Mouse (Mus musculus) hindbrain, embryonic 15.5 days (tissue): ENCODE data around the gene Pygm. TPM values are rescaled to one million over a fixed set of nuclear protein-coding genes. Genes with fewer than 3 reads are reported as not detected.

ENCODE experiments used
- ATAC-seq: fragments of 200-750 bp; cut with Nextera tagmentation; 2 replicates; pipeline ENCODE4 v1.8.0; 2017; ENCODE audit warnings: low read depth, moderate number of reproducible peaks, moderate TSS enrichment; ENCODE audit not compliant: low FRiP score
- H3K27ac ChIP-seq: fragments of 300-500 bp; sonication (generic); replicated peaks from 2 replicates; pipeline ENCODE4 v1.5.1; 2015; ENCODE audit warnings: mild to moderate bottlenecking, inconsistent platforms
- H3K27me3 ChIP-seq: fragments of 300-500 bp; sonication (generic); 2 replicates; pipeline ENCODE4 v1.6.1; 2015; ENCODE audit warnings: control low read depth, inconsistent platforms
- H3K36me3 ChIP-seq: fragments of 300-500 bp; sonication (generic); 2 replicates; pipeline ENCODE4 v1.6.1; 2015; ENCODE audit warnings: control low read depth, inconsistent platforms
- H3K4me1 ChIP-seq: fragments of 300-500 bp; sonication (generic); replicated peaks from 2 replicates; pipeline ENCODE4 v1.6.1; 2015; ENCODE audit warnings: control low read depth, inconsistent platforms
- H3K4me2 ChIP-seq: fragments of 300-500 bp; sonication (generic); 2 replicates; pipeline ENCODE4 v1.6.1; 2015; ENCODE audit warnings: moderate library complexity, mild to moderate bottlenecking, inconsistent platforms
- H3K4me3 ChIP-seq: fragments of 300-500 bp; sonication (generic); 2 replicates; pipeline ENCODE4 v1.5.1; 2015; ENCODE audit warnings: mild to moderate bottlenecking, inconsistent platforms
- H3K9ac ChIP-seq: fragments of 300-500 bp; sonication (generic); 2 replicates; pipeline ENCODE4 v1.6.1; 2015; ENCODE audit warnings: inconsistent platforms
- H3K9me3 ChIP-seq: fragments of 300-500 bp; sonication (generic); 2 replicates; pipeline ENCODE4 v1.6.1; 2016; ENCODE audit warnings: control low read depth, inconsistent platforms
- WGBS: fragments of 180-500 bp; shearing (Covaris S2); methylation state at CpG from one replicate; pipeline ENCODE4 v1.1.7; 2015; 5-methylcytosine and 5-hydroxymethylcytosine counted together
- polyA plus RNA-seq: library from polyadenylated mRNA; unstranded; fragments of >200 nt; fragmentation: Nextera tagmentation; extraction: Ambion mirVana; gene quantifications from 2 replicates; pipeline ENCODE4 v1.2.1, GENCODE M21; 2015

Gene Pygm
- polyA plus RNA-seq, 1 experiment from 2014 or later: 7.6 TPM

DNA sequence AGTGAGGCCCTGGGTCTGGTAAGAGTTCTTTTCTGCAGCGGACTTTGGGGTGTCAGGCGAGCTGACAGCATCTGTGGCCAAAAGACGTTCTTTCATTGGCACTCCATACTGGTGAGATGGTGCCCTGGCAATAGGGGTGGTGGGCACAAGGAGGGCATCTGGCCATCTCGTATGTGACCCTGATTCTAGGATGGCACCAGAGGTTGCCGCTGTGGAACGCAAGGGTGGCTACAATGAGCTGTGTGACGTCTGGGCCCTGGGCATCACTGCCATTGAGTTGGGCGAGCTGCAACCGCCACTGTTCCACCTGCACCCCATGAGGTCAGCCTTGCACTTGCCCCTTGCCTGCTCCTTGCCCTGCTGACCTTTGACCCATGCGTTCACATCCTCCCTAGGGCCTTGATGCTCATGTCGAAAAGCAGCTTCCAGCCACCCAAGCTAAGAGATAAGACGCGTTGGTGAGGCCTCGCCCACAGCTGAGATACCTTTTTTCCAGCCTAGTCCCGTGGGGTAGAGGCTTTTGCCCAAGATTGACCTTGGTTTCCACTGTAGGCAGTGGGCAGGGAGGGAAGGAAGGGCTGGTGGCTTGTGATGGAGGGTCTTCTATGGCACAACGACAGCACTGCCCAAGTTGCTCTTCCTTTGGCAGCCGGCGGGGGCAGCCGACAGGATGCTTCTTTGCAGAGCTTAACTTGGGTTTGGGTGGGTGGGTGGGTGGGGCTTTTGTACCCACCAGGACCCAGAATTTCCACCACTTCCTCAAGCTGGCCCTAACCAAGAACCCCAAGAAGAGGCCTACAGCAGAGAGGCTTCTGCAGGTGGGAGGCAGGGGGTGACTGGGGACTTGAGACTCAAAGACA, 40.9 kb upstream of the Pygm start:
- H3K36me3 ChIP-seq: peaks cover 62% of the 10 kb centered on the region
- H3K27ac ChIP-seq: no peak overlapping the region
- 88% methylated on average over 19 of the region's 19 CpGs for WGBS
- H3K4me3 ChIP-seq: no peak overlapping the region
- H3K4me2 ChIP-seq: no peak overlapping the region
- peaks cover 17% of the 10 kb centered on the region for H3K4me1 ChIP-seq
- no peaks in the 10 kb centered on the region for H3K27me3 ChIP-seq
- H3K9ac ChIP-seq: no peak overlapping the region
- ATAC-seq: no peak
- no peaks in the 10 kb centered on the region for H3K9me3 ChIP-seq

DNA sequence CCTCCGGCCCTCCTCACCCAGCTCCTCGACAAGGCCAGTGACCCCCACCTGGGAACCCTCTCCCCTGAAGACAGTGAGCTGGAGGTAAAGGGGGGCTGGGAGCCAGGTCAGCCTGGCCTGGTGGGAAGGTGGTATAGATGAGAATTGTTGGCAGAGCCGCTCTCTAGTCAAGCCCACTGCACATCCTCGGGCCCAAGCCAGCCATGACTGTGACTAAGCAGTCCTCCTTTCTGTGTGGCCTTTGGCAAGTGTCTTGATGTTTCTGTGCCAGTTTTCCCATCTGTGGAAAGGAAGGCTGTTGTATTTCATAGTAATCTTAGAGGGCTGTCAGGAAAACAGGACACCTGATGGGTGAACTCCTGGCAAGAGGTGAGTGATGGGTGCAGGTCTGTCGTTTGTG, 40.2 kb upstream of the Pygm start:
- peaks cover 59% of the 10 kb centered on the region for H3K36me3 ChIP-seq
- WGBS: 86% methylated on average over 5 of the region's 5 CpGs

DNA sequence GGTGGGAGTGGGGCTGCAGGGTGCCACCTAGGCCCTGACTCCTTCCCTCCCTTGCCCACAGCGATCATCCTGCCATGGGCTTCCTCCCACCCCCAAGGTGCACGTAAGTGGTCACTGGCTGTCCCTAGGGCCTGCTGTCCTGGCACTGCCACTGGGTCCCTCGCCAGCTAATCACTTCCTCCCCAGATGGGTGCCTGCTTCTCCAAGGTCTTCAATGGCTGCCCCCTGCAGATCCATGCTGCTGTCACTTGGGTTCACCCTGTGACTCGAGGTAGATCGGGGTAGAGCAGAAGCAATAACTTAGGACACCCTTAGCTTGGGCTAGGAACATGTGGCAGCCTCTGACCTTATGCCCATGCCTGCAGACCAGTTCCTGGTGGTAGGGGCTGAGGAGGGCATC, 38.2 kb upstream of the Pygm start:
- peaks cover 8% of the 10 kb centered on the region for H3K4me1 ChIP-seq
- no peaks in the 10 kb centered on the region for H3K27me3 ChIP-seq
- H3K9ac ChIP-seq: no peak overlapping the region
- no peak overlapping the region for H3K4me2 ChIP-seq
- no peak for ATAC-seq
- no peak overlapping the region for H3K4me3 ChIP-seq
- 94% methylated on average over 5 of the region's 5 CpGs for whole genome bisulfite sequencing
- no peak overlapping the region for H3K27ac ChIP-seq
- H3K9me3 ChIP-seq: no peaks in the 10 kb centered on the region
- H3K36me3 ChIP-seq: peaks cover 47% of the 10 kb centered on the region

More for the DNA sequence above, 40.2 kb upstream of the Pygm start:
- no peak overlapping the region for H3K9ac ChIP-seq
- H3K27ac ChIP-seq: no peak overlapping the region
- ATAC-seq: no peak
- no peak overlapping the region for H3K4me2 ChIP-seq
- H3K4me1 ChIP-seq: peaks cover 17% of the 10 kb centered on the region
- no peaks in the 10 kb centered on the region for H3K9me3 ChIP-seq
- no peak overlapping the region for H3K4me3 ChIP-seq
- no peaks in the 10 kb centered on the region for H3K27me3 ChIP-seq

DNA sequence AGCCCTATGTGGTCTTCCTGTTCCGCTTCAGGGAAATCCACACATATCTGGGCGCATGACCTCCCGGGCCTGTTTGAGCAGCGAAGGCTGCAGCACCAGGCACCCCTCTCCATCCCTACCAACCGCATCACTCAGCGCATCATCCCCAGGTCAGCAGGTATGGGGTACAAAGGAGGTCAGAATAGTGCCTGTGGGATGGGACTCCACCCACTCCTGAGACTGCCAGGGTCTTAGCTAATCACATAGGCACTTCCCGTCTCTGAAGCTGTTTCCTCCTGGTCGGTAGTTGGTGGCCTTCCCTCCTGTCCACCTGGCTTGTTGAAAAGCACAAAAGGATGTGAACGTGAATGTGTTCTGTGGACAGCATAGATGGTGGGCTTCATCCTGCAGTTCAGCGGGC, 37.5 kb upstream of the Pygm start:
- Histone ChIP-seq H3K27ac (no peak overlapping the region), H3K9ac (no peak overlapping the region), H3K4me2 (no peak overlapping the region), H3K9me3 (no peaks in the 10 kb centered on the region), H3K27me3 (no peaks in the 10 kb centered on the region), H3K4me1 (peaks cover 1% of the 10 kb centered on the region; the same call in 1 of the 2 replicates), H3K4me3 (no peak overlapping the region), H3K36me3 (peaks cover 47% of the 10 kb centered on the region)
- ATAC-seq: no peak
- 92% methylated on average over 10 of the region's 10 CpGs for WGBS

DNA sequence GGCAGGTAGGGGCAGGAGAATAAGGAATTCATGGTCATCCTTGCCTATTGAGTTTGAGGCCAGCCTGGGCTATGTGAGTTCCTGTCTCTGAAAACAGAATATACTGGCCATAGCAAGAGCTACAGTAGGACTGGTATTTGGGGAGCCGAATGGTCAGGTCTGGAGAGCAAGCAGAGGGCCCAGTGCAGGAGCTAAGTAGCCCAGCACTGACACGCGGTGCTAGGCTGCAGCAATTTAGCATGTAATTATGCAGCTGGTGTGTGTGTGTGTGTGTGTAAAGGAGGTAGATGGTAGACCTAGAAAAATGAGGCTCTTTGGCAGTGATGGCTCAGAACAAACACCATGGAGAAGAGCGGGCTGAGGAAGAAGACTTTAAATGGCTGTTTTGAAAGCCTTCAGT, 36.6 kb upstream of the Pygm start:
- H3K9ac ChIP-seq: no peak overlapping the region
- 92% methylated on average over 4 of the region's 4 CpGs for WGBS
- no peaks in the 10 kb centered on the region for H3K27me3 ChIP-seq
- H3K4me2 ChIP-seq: no peak overlapping the region
- H3K9me3 ChIP-seq: no peaks in the 10 kb centered on the region
- H3K4me3 ChIP-seq: no peak overlapping the region
- peaks cover 46% of the 10 kb centered on the region for H3K36me3 ChIP-seq
- no peak for ATAC-seq
- H3K4me1 ChIP-seq: no peaks in the 10 kb centered on the region
- no peak overlapping the region for H3K27ac ChIP-seq

DNA sequence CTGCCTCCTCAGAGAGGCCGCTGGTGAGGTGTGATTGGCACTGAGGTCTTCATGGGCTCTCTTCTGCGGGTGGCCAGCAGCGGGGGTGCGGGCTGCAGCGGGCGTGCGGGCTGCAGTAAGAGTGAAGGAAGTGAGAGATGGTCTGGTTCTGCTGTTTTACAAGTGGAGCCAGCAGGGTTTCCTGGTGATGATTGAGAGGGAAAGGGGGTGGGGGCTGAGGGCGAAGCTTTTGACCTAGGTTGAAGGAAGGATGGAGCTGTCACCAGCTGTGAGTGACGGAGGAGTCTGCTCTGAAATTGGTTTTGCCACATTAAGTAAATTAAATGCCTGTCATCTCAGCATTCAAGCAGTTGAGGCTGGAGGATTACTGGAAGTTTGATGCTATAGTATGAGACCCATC, 35.5 kb upstream of the Pygm start:
- 55% methylated on average over 9 of the region's 9 CpGs for WGBS
- 0 out of 2 replicates have a peak overlapping the region, but pooled peaks have one; percentile 34 for H3K27ac ChIP-seq
- peaks cover 47% of the 10 kb centered on the region for H3K36me3 ChIP-seq
- no peaks in the 10 kb centered on the region for H3K4me1 ChIP-seq
- H3K4me2 ChIP-seq: no peak overlapping the region
- H3K9ac ChIP-seq: no peak overlapping the region
- H3K9me3 ChIP-seq: no peaks in the 10 kb centered on the region
- H3K4me3 ChIP-seq: no peak overlapping the region
- ATAC-seq: no peak
- no peaks in the 10 kb centered on the region for H3K27me3 ChIP-seq

DNA sequence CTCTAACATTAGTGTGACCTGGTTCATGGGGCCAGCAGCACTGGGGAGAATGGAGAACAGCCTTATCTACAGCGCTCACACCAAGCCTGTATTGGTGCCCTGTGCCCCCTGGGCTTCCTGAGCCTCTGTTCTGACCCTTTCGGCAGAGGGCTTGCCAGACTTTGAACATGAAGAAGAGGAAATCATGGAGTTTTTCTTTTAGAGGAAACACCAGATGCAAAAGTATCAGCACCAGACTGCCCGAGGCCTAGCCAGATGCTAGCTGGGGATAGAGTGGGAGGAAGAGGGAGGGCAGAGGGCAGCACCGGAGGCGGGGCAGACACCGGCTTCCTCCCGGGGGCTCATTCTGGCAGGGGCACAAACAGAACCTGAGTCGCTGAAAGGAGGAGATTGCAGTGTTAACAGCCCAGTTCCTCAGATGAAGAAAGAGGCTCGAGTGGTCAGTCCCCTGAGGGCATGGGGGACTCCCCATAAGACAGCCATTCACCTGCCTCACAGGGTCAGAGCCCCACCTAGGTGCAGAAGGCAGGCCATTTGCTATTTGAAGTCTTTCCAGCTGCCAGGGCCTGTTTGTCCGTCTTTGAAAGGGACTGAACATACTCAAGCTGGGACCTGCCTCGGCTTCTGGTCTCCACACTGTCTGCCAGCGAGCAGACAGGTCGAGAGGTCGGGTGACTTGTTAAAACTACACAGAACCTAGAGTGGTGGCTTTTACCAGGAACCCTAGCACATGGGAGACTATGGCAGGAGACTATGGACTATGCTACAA, 34.8 kb upstream of the Pygm start:
- no peaks in the 10 kb centered on the region for H3K9me3 ChIP-seq
- H3K4me1 ChIP-seq: no peaks in the 10 kb centered on the region
- H3K27me3 ChIP-seq: no peaks in the 10 kb centered on the region
- 40% methylated on average over 14 of the region's 14 CpGs for WGBS
- H3K27ac ChIP-seq: 0 out of 2 replicates have a peak overlapping the region, but pooled peaks have one; percentile 34
- no peak overlapping the region for H3K9ac ChIP-seq
- H3K4me2 ChIP-seq: no peak overlapping the region
- no peak for ATAC-seq
- H3K4me3 ChIP-seq: no peak overlapping the region
- H3K36me3 ChIP-seq: peaks cover 41% of the 10 kb centered on the region

DNA sequence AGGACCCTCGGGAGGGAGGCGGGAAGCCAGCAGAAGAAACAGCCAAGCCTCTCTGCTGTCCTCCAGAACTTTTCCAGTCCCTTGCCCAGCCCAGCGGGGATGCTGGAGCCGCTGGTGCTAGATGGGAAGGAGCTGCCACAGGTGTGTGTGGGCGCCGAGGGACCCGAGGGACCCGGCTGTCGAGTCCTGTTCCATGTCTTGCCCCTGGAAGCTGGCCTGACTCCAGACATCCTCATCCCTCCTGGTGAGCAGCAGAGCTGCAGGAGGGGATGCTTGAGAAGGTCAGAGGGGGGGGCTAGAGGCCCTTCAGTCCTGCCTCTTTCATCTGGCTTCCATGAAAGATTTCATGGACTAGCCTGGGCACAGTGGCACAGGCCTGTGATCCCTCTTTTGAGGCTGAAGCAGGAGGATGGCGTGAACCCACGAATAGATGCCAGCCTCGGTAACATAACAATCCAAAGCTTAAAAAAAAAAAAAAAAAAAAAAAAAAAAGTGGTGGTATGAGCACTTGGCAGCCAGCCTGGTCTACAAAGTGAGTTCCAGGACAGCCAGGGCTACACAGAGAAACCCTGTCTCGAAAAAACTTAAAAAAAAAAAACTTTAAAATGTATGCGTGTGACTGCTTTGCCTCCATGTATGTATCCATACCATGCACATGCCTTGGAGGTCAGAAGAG, 32.6 kb upstream of the Pygm start:
- H3K27me3 ChIP-seq: no peaks in the 10 kb centered on the region
- no peaks in the 10 kb centered on the region for H3K9me3 ChIP-seq
- no peak overlapping the region for H3K9ac ChIP-seq
- peaks cover 21% of the 10 kb centered on the region for H3K36me3 ChIP-seq
- H3K4me2 ChIP-seq: no peak overlapping the region
- ATAC-seq: no peak
- no peak overlapping the region for H3K4me3 ChIP-seq
- no peak overlapping the region for H3K27ac ChIP-seq
- no peaks in the 10 kb centered on the region for H3K4me1 ChIP-seq
- 63% methylated on average over 14 of the region's 14 CpGs for WGBS

DNA sequence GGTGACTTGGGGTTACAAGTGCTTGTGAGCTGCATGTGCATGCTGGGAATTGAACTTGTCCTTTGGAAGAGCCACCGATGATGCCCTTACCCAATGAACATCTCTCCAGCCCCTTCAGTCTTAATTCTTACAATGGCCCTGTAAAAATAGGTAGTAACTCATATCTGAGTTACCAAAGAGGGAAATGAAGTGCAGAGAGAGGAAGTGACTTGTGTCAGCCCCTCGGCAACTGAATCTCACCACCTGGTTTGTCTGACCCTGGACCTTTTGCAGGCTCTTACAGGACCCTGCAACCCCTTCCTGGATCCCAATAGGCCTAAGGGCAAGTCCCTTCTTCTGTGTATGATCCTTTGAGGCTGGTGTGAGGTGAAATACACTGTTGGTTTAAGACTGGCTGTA, 32.1 kb upstream of the Pygm start:
- no peak overlapping the region for H3K4me2 ChIP-seq
- H3K27me3 ChIP-seq: no peaks in the 10 kb centered on the region
- no peaks in the 10 kb centered on the region for H3K4me1 ChIP-seq
- peaks cover 16% of the 10 kb centered on the region; the same call in 1 of the 2 replicates for H3K36me3 ChIP-seq
- 88% methylated on average over 2 of the region's 2 CpGs for WGBS
- no peak overlapping the region for H3K27ac ChIP-seq
- no peak overlapping the region for H3K9ac ChIP-seq
- H3K4me3 ChIP-seq: no peak overlapping the region
- ATAC-seq: no peak
- no peaks in the 10 kb centered on the region for H3K9me3 ChIP-seq

DNA sequence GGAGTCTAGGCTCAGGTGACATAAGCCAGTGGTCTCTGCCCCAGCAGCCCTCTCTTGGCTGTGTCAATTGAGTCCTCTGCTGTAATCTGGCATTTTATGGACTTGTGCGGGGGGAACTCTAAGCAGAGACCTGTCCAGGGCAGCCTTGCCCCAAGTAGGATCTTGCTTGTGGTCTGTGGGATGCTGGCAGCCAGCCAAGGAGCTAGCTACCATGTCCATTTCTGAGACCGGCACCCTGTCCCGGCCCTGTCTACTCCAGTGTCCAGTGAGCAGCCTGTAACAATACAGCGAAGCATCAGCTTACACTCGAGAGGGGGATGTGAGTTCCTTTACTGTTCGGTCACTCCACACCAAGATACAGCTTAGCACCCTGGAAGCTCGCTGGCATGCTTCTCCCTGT, 30.2 kb upstream of the Pygm start:
- Histone ChIP-seq H3K4me3 (no peak overlapping the region), H3K27ac (no peak overlapping the region), H3K9me3 (no peaks in the 10 kb centered on the region), H3K36me3 (peaks cover 10% of the 10 kb centered on the region; the same call in 1 of the 2 replicates), H3K9ac (no peak overlapping the region), H3K4me2 (no peak overlapping the region), H3K27me3 (no peaks in the 10 kb centered on the region), H3K4me1 (no peaks in the 10 kb centered on the region)
- no peak for ATAC-seq
- 76% methylated on average over 7 of the region's 7 CpGs for WGBS

DNA sequence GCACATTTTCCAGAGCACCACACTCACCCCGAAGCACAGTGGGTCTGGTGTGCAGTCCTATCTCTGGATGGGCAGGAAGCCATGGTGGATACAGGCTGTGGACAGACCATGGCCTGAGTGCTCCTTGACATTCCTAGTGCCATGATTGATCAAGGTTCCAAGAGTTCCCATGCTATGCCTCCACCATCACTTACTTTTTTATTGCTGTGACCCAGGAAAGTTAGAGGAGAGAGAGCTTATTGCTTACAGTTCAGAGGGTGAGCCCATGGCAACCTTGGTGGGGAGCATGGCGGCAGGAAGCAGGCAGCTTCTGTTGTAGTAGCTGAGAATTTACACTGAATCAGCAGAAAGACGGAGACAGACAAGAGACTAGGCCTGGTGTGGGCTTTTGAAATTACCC, 22.9 kb upstream of the Pygm start:
- Histone ChIP-seq H3K4me2 (no peak overlapping the region), H3K9me3 (no peaks in the 10 kb centered on the region), H3K27me3 (no peaks in the 10 kb centered on the region), H3K4me3 (no peak overlapping the region), H3K27ac (no peak overlapping the region), H3K9ac (no peak overlapping the region), H3K4me1 (peaks cover 27% of the 10 kb centered on the region), H3K36me3 (peaks cover 9% of the 10 kb centered on the region)
- ATAC-seq: no peak
- 96% methylated on average over 3 of the region's 3 CpGs for WGBS

DNA sequence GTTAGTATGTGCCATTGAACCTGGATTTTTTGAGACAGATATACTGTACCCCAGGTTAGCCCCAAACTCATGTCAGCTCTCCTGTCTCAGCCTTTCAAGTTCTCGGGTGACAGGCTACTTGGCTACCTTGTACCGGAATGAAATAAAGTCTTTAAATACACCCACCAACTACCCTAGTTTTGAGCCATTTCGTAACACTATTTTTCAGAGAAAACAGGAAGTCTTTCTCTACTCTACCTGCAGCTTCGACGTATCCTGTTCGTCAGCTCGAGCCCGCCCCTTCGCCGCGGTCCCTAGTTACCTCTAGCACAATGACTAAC, 21.1 kb upstream of the Pygm start:
- H3K9ac ChIP-seq: peak overlapping the region; percentile 39; the same call in 1 of the 2 replicates
- H3K4me1 ChIP-seq: peaks cover 39% of the 10 kb centered on the region
- WGBS: under 1% methylated on average over 11 of the region's 11 CpGs
- H3K27ac ChIP-seq: peak overlapping the region; percentile 96
- H3K4me3 ChIP-seq: peak overlapping the region; percentile 86
- ATAC-seq: no peak
- H3K9me3 ChIP-seq: no peaks in the 10 kb centered on the region
- H3K4me2 ChIP-seq: peak overlapping the region; percentile 84
- no peaks in the 10 kb centered on the region for H3K27me3 ChIP-seq
- peaks cover 26% of the 10 kb centered on the region for H3K36me3 ChIP-seq
